Mouse (Mus musculus) thymus, adult 2 months (tissue): ENCODE data around the gene Slco2a1.

Source experiments
- CTCF ChIP-seq: fragments of 200-500 bp; IDR thresholded peaks from 2 replicates; pipeline ENCODE4 v1.5.1; 2012; ENCODE audit warnings: mild to moderate bottlenecking, control low read depth, low read length, moderate library complexity, borderline replicate concordance; ENCODE audit not compliant: control insufficient read depth, poor library complexity, insufficient read depth; ENCODE audit errors: extremely low read depth
- POLR2A ChIP-seq: fragments of 200-500 bp; IDR thresholded peaks from 2 replicates; pipeline ENCODE4 v1.6.1; 2012; ENCODE audit warnings: mild to moderate bottlenecking, low read length, control low read depth, moderate library complexity; ENCODE audit not compliant: control insufficient read depth, poor library complexity, insufficient read depth; ENCODE audit errors: extremely low read depth

DNA sequence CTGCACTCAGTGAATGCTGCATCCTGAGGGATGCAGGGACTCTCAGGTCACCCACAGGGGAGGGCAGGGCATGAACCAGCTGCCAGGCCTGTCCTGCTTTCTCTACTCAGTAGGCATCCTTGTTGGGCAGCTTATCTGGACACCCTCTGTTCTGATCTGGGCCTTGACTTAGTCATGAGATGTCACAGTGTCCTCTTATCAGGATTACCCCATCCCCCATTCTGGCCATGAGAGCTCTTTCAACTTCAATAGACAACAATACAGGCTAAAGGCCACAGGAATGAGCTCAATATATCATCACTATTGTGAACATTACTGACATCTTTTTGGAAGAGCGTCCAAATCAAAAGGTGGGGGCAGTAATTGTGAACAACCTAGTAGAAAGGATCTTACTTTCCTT is 3.4 kb upstream of the Slco2a1 start:
- TF ChIP-seq CTCF (no peak), POLR2A (no peak)
